Mouse (Mus musculus) ES-E14 (cell line): ENCODE results near the gene Smdt1. TPM values are rescaled to one million over a fixed set of nuclear protein-coding genes. Genes with fewer than 3 reads are reported as not detected.
A peak's percentile ranks its signal among the peaks of the same experiment; 100 is the strongest.

ENCODE experiments used
- DNase-seq: peaks from one replicate; pipeline ENCODE4 v3.0.0-alpha.2; 2013; ENCODE audit warnings: low read depth, low spot score
- H3K27ac ChIP-seq: 2 replicates; pipeline ENCODE4 v1.5.1; 2012; ENCODE audit warnings: low read depth, mild to moderate bottlenecking, low read length, moderate library complexity, mixed read lengths; ENCODE audit not compliant: poor library complexity, insufficient read depth, severe bottlenecking
- H3K36me3 ChIP-seq: 2 replicates; pipeline ENCODE4 v1.6.1; 2012; ENCODE audit warnings: mild to moderate bottlenecking, low read length, moderate library complexity, mixed read lengths; ENCODE audit not compliant: control insufficient read depth, poor library complexity, insufficient read depth, severe bottlenecking
- H3K4me1 ChIP-seq, 2 experiments: fragments of 150-350 bp in 1 of 2; sonication (generic) in 1 of 2; 2 replicates each; pipeline ENCODE4 v1.6.1; 2012; ENCODE audit warnings: low read length in 2 of 2, mild to moderate bottlenecking in 1 of 2, mixed read lengths in 1 of 2; ENCODE audit not compliant: control insufficient read depth in 2 of 2, insufficient read depth in 2 of 2, poor library complexity in 1 of 2
- H3K4me3 ChIP-seq, 2 experiments: fragments of 150-350 bp in 1 of 2; sonication (generic) in 1 of 2; 2 replicates each; pipeline ENCODE4 v1.5.1; 2012; ENCODE audit warnings: low read length in 2 of 2, low read depth in 1 of 2, mild to moderate bottlenecking in 1 of 2, mixed read lengths in 1 of 2; ENCODE audit not compliant: insufficient read depth in 1 of 2, poor library complexity in 1 of 2, severe bottlenecking in 1 of 2
- H3K9ac ChIP-seq: 2 replicates; pipeline ENCODE4 v1.6.1; 2012; ENCODE audit warnings: low read depth, mild to moderate bottlenecking, low read length, mixed read lengths; ENCODE audit not compliant: poor library complexity, insufficient read depth, severe bottlenecking
- H3K9me3 ChIP-seq: fragments of 150-350 bp; sonication (generic); 2 replicates; pipeline ENCODE4 v1.6.1; 2012; ENCODE audit warnings: low read depth, mild to moderate bottlenecking, low read length; ENCODE audit not compliant: control insufficient read depth, insufficient read depth
- CHD2 ChIP-seq: IDR thresholded peaks from 2 replicates; pipeline ENCODE4 v1.6.1; 2014; ENCODE audit warnings: mild to moderate bottlenecking, low read depth, low read length, inconsistent platforms
- HCFC1 ChIP-seq: IDR thresholded peaks from 2 replicates; pipeline ENCODE4 v1.6.1; 2012; ENCODE audit warnings: low read length, inconsistent platforms, borderline replicate concordance; ENCODE audit not compliant: insufficient read depth
- MAFK ChIP-seq: IDR thresholded peaks from 2 replicates; pipeline ENCODE4 v1.6.1; 2014; ENCODE audit warnings: mild to moderate bottlenecking, low read depth, low read length, inconsistent platforms; ENCODE audit not compliant: insufficient read depth
- ZC3H11A ChIP-seq: IDR thresholded peaks from 2 replicates; pipeline ENCODE4 v1.6.1; 2012; ENCODE audit warnings: low read depth, mild to moderate bottlenecking, inconsistent platforms, low read length, borderline replicate concordance
- ZNF384 ChIP-seq: IDR thresholded peaks from 2 replicates; pipeline ENCODE4 v1.6.1; 2012; ENCODE audit warnings: low read depth, low read length, inconsistent platforms
- in situ Hi-C, 2 experiments: fragments of 600-800 bp; cut with MboI; formaldehyde crosslinking; loops; one replicate each; pipeline ENCODE4 v1.15.1; 2025; ENCODE audit warnings: low sequenced_read_pairs in 2 of 2, inconsistent platforms in 1 of 2; ENCODE audit not compliant: unreplicated experiment in 2 of 2
- total RNA-seq: library from RNA; depleted of rRNA; stranded (reverse); fragments of 300-350 nt; gene quantifications from 2 replicates; pipeline ENCODE4 v1.2.3, GENCODE M21; 2012

Gene Smdt1
- total RNA-seq, 1 experiment: 222 TPM

DNA sequence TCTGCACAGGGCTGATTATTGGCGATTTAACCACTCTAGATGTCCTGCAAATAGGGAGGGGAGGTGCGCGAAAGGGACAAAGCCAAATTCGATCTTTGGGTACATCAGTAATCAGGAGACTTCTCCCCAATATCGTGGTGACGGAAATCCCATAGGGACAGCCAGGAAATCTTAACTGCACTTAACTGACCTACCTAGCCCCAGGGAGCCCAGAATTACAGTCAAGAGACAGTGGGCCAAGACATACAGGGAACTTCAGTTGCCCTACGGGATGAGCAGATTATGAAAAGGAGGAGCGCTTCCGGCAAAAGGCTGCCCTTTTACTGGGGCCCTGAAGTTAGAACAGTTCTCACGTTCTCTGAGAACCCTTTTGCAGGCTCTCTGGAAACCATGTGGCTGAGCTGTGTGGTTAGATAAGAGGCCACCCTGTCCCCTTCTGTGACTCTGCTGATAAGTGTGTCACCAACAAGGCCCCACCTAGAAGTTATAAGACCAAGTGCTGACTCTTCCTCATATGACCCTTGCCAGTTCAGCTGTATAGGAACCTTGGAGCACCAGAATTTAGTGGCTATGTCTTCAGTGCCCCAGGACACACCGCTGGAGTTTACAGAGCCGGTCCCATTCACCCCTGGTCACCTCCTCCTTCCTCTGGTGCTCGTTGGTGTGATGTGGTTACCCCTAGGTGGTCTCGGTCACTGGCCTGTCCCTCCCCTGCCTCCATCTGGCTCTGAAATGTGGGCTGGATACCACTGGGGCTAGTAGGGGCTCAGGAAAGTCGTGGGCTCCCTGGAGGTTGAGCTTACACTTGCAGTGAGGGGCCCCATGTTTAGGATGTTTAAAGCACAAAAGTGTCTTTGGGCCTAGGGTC, 3.1 kb downstream of the Smdt1 start:
- H3K4me3 ChIP-seq: peak overlapping the region; percentile 66 to 70; a peak in 3 of 4 replicates
- in situ Hi-C loops: no loop called here
- H3K9me3 ChIP-seq: no peaks in the 10 kb centered on the region
- TF ChIP-seq ZNF384 (no peak), MAFK (no peak), HCFC1 (no peak), CHD2 (no peak), ZC3H11A (no peak)
- no peaks in the 10 kb centered on the region for H3K36me3 ChIP-seq
- no peak overlapping the region for H3K9ac ChIP-seq
- peaks cover 9 to 15% of the 10 kb centered on the region in 2 experiments for H3K4me1 ChIP-seq
- no peak for DNase-seq
- H3K27ac ChIP-seq: no peak overlapping the region

DNA sequence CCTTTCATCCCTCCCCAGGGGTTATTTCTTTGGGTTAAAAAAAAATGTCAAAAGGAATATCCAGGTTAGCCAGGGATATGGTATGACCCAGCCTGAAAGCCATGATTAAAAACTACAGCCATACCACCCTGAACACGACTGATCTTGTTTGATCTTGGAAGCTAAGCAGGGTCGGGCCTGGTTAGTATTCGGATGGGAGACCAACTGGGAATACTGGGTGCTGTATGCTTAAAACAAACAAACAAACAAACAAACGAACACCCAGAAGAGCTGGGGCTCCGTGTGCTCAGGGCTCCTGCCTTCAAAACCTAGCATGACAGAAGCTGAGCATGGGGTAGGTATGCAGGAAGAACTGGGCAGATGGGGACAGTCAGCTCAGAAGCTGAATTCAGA, 3.8 kb downstream of the Smdt1 start:
- Histone ChIP-seq H3K4me3 (no peak overlapping the region), H3K4me1 (peaks cover 10 to 16% of the 10 kb centered on the region in 2 experiments), H3K27ac (no peak overlapping the region), H3K9ac (no peak overlapping the region), H3K9me3 (no peaks in the 10 kb centered on the region), H3K36me3 (no peaks in the 10 kb centered on the region; the same call in 1 of the 2 replicates)
- in situ Hi-C loops: no loop called here
- DNase-seq: no peak
- TF ChIP-seq HCFC1 (no peak), MAFK (no peak), CHD2 (no peak), ZNF384 (no peak)

DNA sequence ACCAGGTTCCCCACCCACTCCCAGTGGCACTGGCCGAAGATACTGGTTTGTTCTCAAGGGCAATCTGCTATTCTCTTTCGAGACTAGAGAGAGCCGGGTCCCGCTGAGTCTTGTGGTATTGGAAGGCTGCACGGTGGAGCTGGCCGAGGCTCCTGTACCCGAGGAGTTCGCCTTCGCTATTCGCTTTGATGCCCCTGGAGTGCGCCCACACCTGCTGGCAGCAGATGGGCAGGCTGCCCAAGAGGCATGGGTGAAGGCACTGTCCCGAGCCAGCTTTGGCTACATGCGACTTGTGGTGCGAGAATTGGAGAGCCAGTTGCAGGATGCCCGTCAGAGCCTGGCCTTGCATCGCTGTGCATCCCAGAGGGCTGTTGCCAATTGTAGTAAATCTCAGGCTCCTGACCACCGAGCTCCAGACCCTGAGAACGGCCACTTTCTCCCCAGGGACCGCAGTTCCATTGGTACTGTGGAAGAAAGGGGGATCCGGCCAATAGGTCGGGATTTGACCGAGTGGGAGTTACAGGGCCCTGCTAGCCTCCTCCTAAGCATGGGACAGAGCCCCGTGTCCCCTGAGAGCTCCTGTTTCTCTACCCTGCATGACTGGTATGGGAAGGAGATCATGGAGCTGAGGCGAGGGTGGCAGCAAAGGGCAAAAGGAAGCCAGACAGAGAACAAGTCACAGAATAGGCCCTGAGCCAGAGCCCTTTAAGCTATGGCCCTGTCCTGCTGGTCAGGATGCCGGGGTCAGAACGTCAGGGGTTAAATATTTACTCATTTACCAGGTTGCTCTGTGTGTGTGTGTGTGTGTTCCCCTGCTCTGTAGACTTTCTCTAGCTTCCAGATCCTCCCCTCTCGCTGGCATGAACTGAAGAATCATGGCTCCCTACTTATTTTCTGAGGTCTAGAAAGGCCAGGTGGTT, 4.9 kb downstream of the Smdt1 start:
- Histone ChIP-seq H3K4me1 (peaks cover 11 to 13% of the 10 kb centered on the region in 2 experiments), H3K4me3 (no peak overlapping the region), H3K9ac (no peak overlapping the region), H3K9me3 (no peaks in the 10 kb centered on the region), H3K27ac (no peak overlapping the region), H3K36me3 (peaks cover 8% of the 10 kb centered on the region)
- TF ChIP-seq ZC3H11A (no peak), CHD2 (no peak), ZNF384 (no peak), MAFK (no peak), HCFC1 (no peak)
- in situ Hi-C loops: no loop called here
- DNase-seq: no peak

DNA sequence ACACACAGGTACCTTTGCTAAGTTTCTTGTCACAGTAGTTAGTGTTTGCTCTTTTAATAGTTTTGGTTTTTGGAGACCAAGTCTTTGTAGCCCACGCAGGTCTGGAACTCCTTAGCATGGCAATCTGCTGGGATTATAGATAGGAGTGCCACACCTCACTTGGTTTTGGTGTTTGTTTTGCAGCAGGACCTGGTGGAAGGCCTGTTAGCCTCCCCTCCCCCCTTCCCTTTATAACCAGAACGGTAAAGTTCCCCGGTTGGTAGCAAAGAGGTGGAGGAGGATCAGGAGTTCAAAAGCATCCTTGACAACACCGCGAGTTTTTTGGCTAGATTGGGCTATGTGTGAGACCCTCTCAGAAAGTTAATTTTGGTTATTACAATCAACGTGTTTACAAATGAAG, 6.2 kb downstream of the Smdt1 start:
- in situ Hi-C loops: no loop called here

More for the DNA sequence above, 6.2 kb downstream of the Smdt1 start:
- no peak overlapping the region for H3K27ac ChIP-seq
- no peak overlapping the region for H3K4me3 ChIP-seq
- H3K4me1 ChIP-seq: peaks cover 10 to 13% of the 10 kb centered on the region in 2 experiments
- H3K36me3 ChIP-seq: peaks cover 19% of the 10 kb centered on the region
- no peak for DNase-seq
- TF ChIP-seq ZC3H11A (no peak), ZNF384 (no peak), HCFC1 (no peak), MAFK (no peak), CHD2 (no peak)
- no peaks in the 10 kb centered on the region for H3K9me3 ChIP-seq
- H3K9ac ChIP-seq: no peak overlapping the region; the same call in 1 of the 2 replicates
